Mouse (Mus musculus): ENCODE measurements at regions not wholly inside any gene's neighbourhood (a gene's known extent, or its start where the extent isn't known, plus 50 kb on each side); places are given as distances from the start of the nearest gene placed in this dataset.
"Not testable (repeated sequence)": the region's sequence is repeated elsewhere in the genome, so short reads cannot be mapped to it uniquely, and the experiment has no call there.

DNA sequence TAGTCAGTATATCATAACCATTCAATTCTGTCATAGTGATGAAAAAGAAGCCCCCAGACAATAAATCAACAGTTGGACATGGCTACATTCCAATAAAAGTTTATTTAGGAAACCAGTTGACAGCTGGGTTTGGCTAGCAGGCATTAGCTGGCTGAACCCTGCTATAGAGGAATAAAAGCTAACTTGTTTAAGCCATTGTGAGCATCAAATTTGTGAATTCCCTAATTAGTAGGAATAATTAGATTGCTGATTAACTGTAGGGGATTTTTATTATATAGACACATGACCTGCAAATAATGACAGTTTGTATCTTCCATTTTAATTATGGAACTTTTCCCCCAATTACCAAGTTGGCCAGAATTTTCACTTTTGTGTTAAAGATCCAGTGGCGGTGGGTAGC lies 659.8 kb downstream of the Rwdd3 start:
- DNase-seq (ENCODE audit: low spot score), result no peak

DNA sequence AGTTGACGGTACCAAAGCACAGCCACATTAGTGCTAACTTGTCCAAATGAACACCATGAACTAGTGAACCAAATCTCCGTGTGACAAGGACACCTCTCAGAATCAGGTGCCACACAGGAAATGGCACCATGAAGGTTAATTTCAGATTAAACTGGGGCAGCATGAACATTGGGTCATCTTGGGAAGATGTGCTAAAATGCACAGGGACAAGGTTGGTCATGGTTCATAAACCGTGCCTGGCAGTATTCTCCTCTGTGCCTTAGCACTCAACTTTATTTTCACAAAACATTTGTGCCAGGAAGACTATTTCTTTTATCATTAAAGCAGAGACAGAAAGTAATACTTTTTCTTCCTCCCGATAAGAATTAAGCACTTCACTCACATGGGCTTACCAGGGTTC lies 672.6 kb downstream of the Rwdd3 start:
- DNase-seq (ENCODE audit: low spot score), result no peak

DNA sequence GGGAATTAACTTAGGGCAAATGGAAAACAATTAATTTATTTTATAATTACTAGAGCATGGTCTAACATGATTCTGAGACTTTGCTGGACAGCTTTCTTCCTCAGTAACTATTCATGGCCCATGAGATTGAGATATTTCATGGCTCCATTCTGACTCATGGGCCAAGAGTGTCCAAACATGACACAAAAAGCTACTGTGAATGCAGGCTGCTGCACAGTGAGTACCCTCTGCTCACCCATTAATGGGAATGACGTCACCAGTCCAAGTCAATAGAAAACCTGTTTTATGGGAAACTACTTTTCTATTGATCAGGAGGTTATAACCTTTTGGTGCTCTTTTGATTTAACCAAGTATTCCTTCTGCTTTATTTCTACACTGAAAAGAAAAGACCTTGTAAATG lies 693.6 kb downstream of the Rwdd3 start:
- DNase-seq (ENCODE audit: low spot score), result no peak

DNA sequence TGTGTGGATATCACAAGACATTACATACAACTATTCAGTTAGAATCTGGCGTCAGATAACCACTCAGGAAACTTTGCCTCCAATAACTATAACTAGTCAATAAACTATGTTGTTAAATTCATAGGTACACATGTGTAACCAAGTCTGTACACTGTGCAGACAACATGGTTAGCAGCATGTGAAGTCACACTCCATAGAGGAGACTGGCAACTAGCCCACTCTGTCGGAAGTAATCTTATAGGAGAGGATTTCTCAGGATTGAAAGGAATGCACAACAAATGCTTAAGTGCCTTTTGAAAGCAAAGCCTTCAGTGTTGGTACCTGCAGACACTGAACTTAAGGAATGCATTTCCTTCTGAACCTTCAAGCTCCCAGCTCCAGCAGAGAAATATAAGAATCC lies 693.0 kb upstream of the Ptbp2 start:
- no peak for DNase-seq (ENCODE audit: low spot score)

DNA sequence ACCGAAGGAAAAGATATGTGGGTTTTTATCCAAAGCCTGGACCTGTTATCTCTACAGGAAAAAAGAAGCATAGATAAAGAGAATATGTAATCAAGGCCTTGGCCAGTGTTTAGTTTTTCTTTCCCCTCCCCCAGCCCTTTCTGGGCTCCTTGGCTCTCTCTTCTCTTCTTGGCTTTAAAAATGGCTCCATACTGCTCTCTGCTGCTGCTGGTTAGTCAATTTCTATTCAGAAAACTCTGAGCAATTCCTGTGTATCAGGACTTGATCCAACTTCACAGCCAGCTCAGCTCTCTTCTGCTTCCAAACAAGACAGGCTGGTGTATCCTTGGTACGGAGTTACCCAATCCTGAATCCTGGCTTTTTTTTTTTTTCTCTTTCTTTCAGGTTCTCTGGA lies 689.4 kb upstream of the Ptbp2 start:
- peak; percentile 3 for DNase-seq (ENCODE audit: low spot score)

DNA sequence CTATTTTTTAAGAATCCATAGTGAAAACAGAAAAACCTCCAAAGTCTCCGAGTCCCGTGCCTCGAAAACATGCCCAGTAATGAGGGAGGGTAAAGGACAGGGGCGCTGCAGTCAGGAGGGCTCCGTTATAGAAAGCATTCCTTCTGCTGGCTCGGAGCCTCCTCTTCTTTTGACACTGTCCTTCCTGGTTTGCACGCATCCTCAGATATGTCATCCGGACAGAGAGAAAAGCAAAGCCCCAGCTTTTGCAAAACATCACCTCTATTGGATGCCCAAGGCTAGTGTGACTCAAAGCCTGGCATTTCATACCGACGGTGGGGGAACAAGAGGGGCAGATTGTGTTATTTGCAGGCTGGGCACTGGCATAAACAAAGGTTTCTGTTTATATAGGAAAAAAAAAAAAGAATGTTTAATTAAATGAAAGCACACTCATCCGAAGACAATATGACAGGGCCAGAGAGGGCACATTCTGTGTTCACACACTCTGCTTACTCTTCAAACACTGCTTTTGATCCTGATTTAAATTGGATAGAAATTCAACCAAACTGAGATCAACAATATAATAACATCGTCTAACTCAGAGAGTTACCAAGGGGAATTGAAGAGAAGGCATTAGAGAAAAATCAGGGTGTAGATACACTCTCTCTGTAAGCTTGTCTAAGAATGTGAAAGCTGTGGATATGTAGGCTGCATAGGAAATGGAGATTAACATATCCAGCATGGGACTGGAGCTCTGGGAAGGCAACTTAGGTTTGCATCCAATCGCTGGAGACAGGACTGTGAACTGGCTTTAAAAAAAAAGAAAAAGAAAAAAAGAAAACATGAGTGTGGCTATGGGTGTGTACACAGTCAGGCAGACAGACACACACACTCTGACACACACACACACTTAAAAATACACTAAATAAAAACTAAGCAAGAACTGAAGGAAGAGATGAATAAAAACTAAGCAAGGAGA lies 688.7 kb upstream of the Ptbp2 start:
- DNase-seq (ENCODE audit: low spot score), result no peak

DNA sequence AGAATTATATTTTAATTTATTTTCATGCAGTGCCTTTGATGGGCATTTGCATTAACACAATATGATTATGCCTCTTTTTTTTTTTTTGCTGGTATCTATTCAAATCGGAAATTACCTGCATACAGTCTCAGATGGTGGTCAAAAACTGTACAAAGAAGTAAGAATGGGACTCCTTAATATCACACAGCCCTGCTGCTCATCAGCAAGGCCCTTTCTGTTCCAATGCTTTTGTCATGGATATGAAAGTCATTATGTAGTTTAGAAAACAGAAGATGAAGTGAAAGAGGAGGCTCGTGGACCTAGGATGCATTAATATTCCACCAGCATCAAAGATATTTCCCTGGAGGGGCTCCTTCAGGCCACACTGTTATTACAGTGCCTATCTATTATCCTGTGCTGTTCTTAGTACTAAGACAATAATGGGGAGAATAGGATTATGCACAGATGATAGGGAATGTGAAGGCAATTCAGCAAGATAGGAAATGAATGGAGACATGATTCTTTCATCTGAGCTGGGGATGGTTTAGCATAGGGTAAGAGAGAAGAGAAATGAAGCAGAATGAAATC lies 687.7 kb upstream of the Ptbp2 start:
- DNase-seq (ENCODE audit: low spot score), result no peak

DNA sequence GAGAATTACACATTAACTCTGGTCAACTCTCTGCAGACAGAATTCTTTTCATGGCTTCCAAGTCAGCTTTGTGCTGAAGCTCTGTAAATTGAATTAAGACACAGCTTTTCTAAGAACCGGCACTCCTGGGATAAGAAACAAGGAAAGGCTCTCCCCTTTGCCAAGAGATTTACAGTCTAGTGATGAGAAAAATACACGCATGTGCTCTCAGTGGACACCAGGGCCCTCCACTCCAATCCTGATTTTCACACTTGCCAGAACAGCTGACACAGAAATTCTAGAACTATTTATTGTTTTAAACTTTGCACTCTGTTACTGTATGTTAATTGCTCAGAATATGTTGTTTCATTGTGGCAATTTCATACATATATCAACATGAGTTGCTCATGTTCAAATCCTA lies 684.6 kb upstream of the Ptbp2 start:
- DNase-seq (ENCODE audit: low spot score), result no peak

DNA sequence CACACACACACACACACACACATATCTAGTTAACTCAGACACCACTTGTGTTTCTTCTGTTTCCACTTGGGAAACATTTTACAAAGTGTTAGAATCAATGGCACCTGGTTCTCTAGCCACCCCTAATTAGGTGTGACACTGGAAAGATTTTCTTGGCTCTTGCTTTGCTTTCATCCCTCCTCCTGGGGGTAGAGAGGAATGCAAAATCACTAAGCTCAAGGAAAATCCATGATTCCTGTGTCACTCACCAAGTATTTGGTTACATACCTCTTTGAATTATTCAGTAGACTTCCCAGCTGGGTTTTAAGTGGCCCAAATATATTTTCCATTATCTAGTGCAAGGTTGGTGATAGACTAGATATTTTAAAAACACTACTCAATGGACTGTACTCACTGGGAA lies 676.5 kb upstream of the Ptbp2 start:
- no peak for DNase-seq (ENCODE audit: low spot score)

DNA sequence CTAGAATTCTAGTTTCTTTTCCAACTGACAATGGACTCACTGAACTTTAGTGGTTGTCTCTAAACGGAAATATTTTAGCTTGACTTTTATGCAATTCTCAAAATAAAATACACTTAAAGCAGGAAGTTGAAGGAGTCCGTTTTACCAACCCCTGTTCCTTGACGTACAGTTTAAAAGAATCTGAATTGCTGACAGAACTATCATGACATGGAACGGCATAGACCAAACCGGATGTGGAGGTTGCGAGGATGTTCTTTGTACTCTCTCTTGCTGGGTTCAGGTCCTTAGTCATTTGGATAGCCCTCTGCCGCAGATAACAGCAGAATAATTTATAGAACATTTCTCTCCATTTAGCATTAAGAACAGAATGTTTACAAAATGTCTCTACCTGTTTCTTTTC lies 673.6 kb upstream of the Ptbp2 start:
- no peak for DNase-seq (ENCODE audit: low spot score)

DNA sequence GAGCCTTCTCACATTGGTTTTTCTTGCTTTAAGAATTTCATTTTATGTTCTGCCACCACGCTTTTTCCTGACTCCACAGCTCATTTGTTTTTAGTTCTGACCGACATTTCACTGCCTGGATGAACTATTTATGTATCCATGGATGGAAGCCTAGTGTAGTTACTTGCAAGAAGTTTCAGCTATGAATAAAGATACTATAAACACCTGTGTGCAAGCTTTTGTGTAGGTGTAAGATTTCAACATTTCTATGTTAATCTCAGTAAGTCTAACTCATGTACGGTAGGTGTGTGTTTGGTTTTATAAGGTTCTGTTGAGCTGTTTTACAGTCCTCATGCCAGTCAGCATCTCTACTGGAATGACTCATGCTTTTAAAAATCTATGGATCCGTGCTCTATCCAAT lies 656.9 kb upstream of the Ptbp2 start:
- no peak for DNase-seq (ENCODE audit: low spot score)

DNA sequence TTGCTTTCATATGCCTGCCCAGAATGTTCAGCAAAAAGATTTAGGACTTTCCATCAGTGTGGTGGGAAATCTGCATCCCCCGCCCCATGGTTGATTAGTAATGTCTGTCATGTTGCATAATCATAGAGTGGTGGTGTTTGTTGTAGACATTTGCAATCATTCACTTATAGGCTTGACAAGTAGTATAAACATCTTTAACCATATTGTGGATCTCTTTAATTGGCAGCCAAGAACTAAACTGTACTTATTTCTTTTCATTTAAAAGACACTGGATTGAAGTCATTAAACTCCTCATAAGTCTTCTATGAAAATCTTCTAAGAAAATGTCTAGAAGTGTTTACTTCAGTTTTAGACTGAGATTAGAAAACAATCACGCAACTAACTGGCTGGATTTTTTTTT lies 646.0 kb upstream of the Ptbp2 start:
- no peak for DNase-seq (ENCODE audit: low spot score)

DNA sequence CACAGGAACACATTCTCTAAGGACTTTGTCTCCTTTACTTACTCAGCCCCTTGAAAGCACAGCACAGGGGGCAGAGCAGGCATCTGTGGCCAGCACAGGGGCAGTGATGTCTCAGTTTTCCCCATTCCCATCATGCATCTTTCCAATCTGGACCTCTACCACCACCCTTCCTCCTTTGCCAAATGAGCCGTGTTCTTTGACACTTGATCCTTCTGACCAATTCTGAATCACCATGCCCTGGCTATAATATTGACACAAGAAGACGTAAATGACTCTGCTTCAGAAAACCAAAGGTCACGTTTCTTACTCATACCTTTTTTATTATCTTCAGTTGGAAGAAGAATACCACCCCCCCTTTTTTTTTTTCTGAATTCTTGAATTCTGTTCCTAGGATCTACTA lies 632.4 kb upstream of the Ptbp2 start:
- no peak for DNase-seq (ENCODE audit: low spot score)

DNA sequence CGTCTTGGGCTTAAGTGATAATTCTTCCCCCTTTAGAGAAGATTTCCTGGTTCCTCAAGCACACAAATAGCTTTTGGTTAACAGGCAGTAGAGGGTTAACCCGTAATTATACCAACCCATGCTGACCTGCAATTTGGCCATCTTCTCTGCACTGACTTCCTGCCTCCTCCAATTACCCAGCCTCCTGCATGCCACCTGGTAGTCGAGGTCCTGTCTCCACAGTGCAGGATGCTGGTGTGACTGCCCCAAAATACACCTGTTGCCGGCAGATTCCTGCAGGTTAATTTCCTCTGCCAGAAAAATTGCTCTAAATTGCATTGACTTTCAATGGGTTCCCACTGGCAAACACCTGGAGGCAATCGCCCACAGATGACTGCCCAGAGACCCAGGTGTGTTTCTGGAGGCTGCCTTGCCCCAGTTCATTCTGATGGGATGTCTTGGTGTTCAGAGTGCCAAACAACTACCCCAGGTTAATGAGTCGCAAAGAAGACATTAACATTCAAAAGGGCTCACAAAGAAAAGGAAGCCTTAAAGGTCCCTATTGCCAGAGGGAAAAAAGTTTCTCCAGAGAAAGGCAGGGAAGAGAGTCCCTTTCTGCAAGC lies 591.5 kb upstream of the Ptbp2 start:
- DNase-seq (ENCODE audit: low spot score), result no peak

DNA sequence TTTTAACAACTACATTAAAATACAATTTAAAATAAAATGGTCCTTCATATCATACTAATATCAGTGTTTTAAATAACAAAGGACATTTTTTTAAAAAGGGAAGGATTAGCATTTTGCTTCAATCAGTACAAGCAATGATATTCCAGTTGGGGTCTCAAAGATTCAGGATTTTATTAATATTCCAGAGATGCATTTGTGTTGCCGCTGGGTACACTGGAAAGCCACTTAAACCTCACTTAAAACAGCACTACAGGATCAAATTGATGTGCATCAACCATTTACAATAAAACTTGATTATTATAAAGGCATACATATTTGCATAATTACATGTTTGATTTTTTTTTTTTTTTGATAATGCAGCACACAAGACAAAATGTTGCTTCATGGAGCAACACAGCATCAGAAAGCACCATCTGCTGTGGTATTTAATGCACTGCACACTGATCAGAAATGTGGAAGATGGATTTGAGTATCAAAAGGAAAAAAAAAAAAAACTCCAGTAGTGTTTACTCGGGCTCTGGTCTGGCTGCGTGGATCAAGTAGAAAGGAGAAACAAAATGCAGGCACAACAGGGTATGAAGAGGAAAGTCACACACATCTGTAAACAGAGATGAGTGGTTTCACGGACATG lies 558.6 kb upstream of the Ptbp2 start:
- no peak for DNase-seq (ENCODE audit: low spot score)

DNA sequence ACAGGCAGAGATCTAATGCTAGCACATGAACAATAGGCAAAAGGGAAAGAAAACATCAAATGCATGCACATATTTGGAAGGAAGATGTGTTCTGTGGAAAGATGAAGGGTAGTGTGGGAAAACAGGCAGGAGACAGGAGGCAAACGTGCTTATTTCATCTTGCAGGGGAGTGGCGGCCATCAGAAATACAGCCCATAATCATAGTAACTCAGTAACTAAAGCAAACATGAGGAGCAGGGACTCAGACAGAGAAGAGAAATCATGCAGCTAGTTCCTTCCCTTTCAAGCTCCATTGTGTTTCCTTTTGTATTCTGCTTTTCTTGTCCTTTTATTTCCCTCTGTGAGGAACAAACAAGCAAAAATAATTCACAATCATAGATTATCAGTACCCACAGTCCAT lies 557.6 kb upstream of the Ptbp2 start:
- DNase-seq (ENCODE audit: low spot score), result no peak

DNA sequence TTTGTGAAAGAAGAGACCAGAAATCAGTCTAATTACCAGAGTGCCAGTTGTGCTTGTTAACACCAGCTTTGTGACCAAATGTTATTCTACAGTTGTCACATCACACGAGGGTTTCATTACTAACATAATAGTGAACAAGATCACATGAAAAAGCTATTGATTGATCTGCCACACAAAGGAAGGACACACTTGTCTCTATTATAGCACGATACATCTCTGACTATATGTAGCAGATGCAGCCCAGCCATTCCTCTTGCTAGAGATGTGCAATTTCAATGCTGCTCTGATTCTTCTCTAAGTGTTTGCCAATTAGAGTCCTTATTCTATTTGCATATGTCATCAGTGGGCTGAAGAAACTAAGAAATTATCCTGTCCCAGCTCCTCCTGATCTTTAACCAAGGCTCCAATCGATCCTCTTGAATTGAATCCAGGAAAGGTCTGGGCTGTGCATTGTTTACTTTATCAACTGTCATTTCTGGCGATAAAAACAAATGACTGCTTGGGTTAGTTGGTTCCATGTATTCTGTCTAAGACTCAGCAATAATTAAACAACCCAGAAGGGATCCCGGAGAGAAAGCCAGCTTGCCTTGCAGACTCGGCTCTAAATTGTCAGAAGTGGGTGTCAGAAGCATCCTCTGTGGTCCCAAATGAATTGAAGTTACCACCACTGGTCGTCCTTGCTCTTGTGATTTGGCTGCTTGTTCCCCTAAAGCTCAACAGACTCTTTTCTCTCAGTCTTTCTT lies 551.7 kb upstream of the Ptbp2 start:
- DNase-seq (ENCODE audit: low spot score), result no peak

DNA sequence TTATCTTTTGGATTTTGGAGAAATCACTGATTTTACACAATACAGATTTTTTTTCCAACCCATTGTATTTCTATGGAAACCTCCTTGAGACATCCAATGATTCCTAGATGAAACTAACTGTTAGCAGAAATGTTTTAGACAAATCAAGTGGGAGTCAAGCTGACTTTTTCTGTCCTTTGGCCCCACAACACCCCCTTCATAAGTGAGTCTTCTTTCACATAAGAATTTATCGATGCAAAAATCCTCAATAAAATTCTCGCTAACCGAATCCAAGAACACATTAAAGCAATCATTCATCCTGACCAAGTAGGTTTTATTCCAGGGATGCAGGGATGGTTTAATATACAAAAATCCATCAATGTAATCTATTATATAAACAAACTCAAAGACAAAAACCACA lies 522.8 kb upstream of the Ptbp2 start:
- DNase-seq (ENCODE audit: low spot score), result not testable (repeated sequence)

DNA sequence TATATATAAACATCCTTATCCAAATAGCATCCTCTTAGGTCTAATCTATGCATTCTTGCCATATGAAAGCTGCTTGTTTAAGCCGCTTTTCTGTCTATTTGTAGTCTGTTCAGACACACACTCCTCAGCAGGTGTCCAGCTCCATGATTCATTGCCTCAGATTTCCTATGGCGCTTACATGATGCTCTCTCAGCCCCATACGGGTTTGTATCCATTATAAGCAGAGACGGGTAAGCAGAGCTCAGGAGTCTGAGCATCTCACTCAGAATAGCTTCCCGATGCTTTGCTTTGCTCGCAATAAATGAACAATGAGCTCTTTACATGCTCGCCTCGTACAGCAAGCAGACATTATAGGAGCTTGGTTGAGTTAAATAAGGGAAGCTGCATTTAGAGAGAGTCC lies 521.3 kb upstream of the Ptbp2 start:
- no peak for DNase-seq (ENCODE audit: low spot score)

All from urinary bladder, postnatal 25 days (tissue).